Mouse (Mus musculus) bone marrow macrophage, adult 2 months (primary cell): ENCODE data around the gene Col4a6.

Experiments
- CTCF ChIP-seq: IDR thresholded peaks from 2 replicates; pipeline ENCODE4 v1.5.1; 2012; ENCODE audit warnings: low read depth, mild to moderate bottlenecking, low read length, moderate library complexity
- POLR2A ChIP-seq: IDR thresholded peaks from 2 replicates; pipeline ENCODE4 v1.6.1; 2012; ENCODE audit warnings: mild to moderate bottlenecking, low read depth, low read length, borderline replicate concordance

- TF ChIP-seq POLR2A (no peak), CTCF (no peak)
Measured at GRCm38 (mm10) chrX:141158160-141158559, 315.7 kb downstream of the Col4a6 start.
